Mouse (Mus musculus) CD4-positive, CD25-positive, alpha-beta regulatory T cell, adult 4 months (primary cell): ENCODE data around the gene Gm19684. TPM values are rescaled to one million over a fixed set of nuclear protein-coding genes. Genes with fewer than 3 reads are reported as not detected.
A peak's percentile ranks its signal among the peaks of the same experiment; 100 is the strongest.

Experiments used
- ATAC-seq: one replicate; pipeline ENCODE4 v1.8.0; 2017
- polyA plus RNA-seq, 2 experiments: library from polyadenylated mRNA; unstranded; fragments of 100-300 nt; shearing (Covaris generic); gene quantifications; one replicate each; pipeline ENCODE4 v1.2.1; 2017

Gm19684 gene
- polyA plus RNA-seq, 2 experiments from 2014 or later: 1.4 to 1.9 TPM

- peak; percentile 87 for ATAC-seq
Observed at GRCm38 (mm10) chr17:36178938-36179337, 57.5 kb downstream of the Gm19684 start.

Other genes with a start within 250 kb of the Gm19684 start
- 10 to 100 TPM; 13.4 to 39.3 TPM for gene Dhx16, start 241.9 kb upstream of the Gm19684 start, polyA plus RNA-seq
- 10 to 100 TPM; 12.6 to 15.3 TPM for gene 2310061I04Rik, start 224.2 kb upstream of the Gm19684 start, polyA plus RNA-seq
- 10 to 100 TPM; 10.3 to 16.9 TPM for gene Atat1, start 211.6 kb upstream of the Gm19684 start, polyA plus RNA-seq
- gene Mrps18b, start 205.3 kb upstream of the Gm19684 start, polyA plus RNA-seq: 10 to 100 TPM; 59.8 to 82.8 TPM
- gene Ppp1r10, start 205.2 kb upstream of the Gm19684 start, polyA plus RNA-seq: 10 to 100 TPM; 44.9 to 53.5 TPM
- gene Abcf1, start 151.9 kb upstream of the Gm19684 start, polyA plus RNA-seq: 100 to 1,000 TPM; 122 to 174 TPM
- gene Gnl1, start 141.8 kb upstream of the Gm19684 start, polyA plus RNA-seq: 1 to 10 TPM; 8.1 to 9.2 TPM
- gene Prr3, start 141.4 kb upstream of the Gm19684 start, polyA plus RNA-seq: 10 to 100 TPM; 16.5 to 17.6 TPM
- gene H2-T24, start 101.1 kb upstream of the Gm19684 start, polyA plus RNA-seq: 10 to 100 TPM; 31.2 to 45.1 TPM
- 1,000 to 10,000 TPM in 1 of 2 experiments, 100 to 1,000 TPM in 1; 829 to 1,151 TPM for gene H2-T23, start 88.8 kb upstream of the Gm19684 start, polyA plus RNA-seq
- gene H2-T22, start 78.9 kb upstream of the Gm19684 start, polyA plus RNA-seq: 100 to 1,000 TPM; 407 to 526 TPM
- gene Gm6034, start 78.7 kb upstream of the Gm19684 start, polyA plus RNA-seq: under 1 TPM in 1 of 2 experiments, not detected in 1; 0.66 TPM
- not detected for gene Gm11127, start 63.3 kb upstream of the Gm19684 start, polyA plus RNA-seq
- under 1 TPM in 1 of 2 experiments, not detected in 1; 0.62 TPM for gene Gm7030, start 7.7 kb downstream of the Gm19684 start, polyA plus RNA-seq
- gene Gm8909, start 46.9 kb downstream of the Gm19684 start, polyA plus RNA-seq: 1 to 10 TPM; 2.5 to 5.0 TPM
- 1 to 10 TPM in 1 of 2 experiments, under 1 TPM in 1; 0.95 to 1.3 TPM for gene H2-T3, start 68.6 kb downstream of the Gm19684 start, polyA plus RNA-seq
- gene Rpp21, start 136.4 kb downstream of the Gm19684 start, polyA plus RNA-seq: 100 to 1,000 TPM; 191 to 211 TPM
- gene Trim39, start 150.6 kb downstream of the Gm19684 start, polyA plus RNA-seq: 10 to 100 TPM; 17.2 to 25.9 TPM
- under 1 TPM in 1 of 2 experiments, not detected in 1; 0.39 TPM for gene H2-M10.2, start 164.8 kb downstream of the Gm19684 start, polyA plus RNA-seq
- gene H2-M10.1, start 204.5 kb downstream of the Gm19684 start, polyA plus RNA-seq: not detected
- gene H2-M10.3, start 246.7 kb downstream of the Gm19684 start, polyA plus RNA-seq: not detected